Mouse (Mus musculus) gastrocnemius, adult 8-10 months (tissue): ENCODE results near the gene Gk2. TPM values are rescaled to one million over a fixed set of nuclear protein-coding genes. Genes with fewer than 3 reads are reported as not detected.

Experiments used
- total RNA-seq, 4 experiments: library from RNA; stranded (reverse); gene quantifications; 2 replicates each; pipeline ENCODE4 v1.2.4; 2022

Gene Gk2
- total RNA-seq, 4 experiments from 2014 or later: not detected

Other genes with a start within 250 kb of the Gk2 start
- gene Naa11, start 64.6 kb downstream of the Gk2 start, total RNA-seq: not detected